Mouse (Mus musculus): ENCODE measurements around the gene Atp1a2. TPM values are rescaled to one million over a fixed set of nuclear protein-coding genes. Genes with fewer than 3 reads are reported as not detected.

Atp1a2 gene
- total and polyA plus RNA-seq, 3 experiments = 0.07 to 0.23 (median 0.13) TPM

DNA sequence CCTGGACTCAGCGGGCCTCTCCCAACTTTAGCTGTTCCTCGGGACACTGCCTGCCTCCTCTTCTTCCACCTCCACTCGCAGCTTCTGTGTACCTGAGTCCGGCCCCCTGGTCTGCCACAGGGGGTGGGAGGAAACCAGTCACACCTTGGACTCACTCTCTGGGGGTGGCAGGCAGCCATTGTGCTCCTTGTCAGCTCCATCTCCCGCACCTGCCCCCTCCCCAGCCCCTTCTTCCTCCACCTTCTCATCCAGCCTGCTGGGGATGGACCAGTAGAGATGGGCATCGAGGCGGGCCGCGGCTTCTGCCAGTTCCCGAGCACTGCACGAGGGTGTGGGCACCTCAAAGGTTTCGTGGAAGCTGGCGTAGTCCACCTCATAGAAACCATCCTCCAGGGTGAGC lies 24.9 kb upstream of the Atp1a2 start:
- Histone ChIP-seq H3K36me3 (replicated peaks in 1 of 2; ENCODE audit: control insufficient read depth in 1 of 2, insufficient read depth in 1 of 2, low read length in 1 of 2) (peaks cover 9 to 43% of the 10 kb centered on the region in 2 experiments), H3K27me3 (replicated peaks) (peaks cover 4% of the 10 kb centered on the region), H3K4me1 (ENCODE audit: control insufficient read depth in 1 of 2, insufficient read depth in 2 of 2) (no peaks in the 10 kb centered on the region; a peak in 1 of 4 replicates), H3K4me2 (ENCODE audit: insufficient read depth, low read depth, poor library complexity, severe bottlenecking) (no peak overlapping the region), H3K79me2 (replicated peaks; ENCODE audit: control insufficient read depth, extremely low read depth, insufficient read depth, poor library complexity, severe bottlenecking) (no peaks in the 10 kb centered on the region), H3K27ac (ENCODE audit: insufficient read depth, low read depth) (no peak overlapping the region), H3K9ac (ENCODE audit: insufficient read depth, low read depth) (no peak overlapping the region), H3K4me3 (replicated peaks in 1 of 3; ENCODE audit: low read depth in 2 of 3, low read length in 2 of 3, poor library complexity in 1 of 3) (no peak overlapping the region), H3K9me3 (replicated peaks; ENCODE audit: low read length) (peaks cover 10% of the 10 kb centered on the region)
- dilution Hi-C loops (cut with MboI; ENCODE audit: extremely low pct_ligation_motif_present, extremely low pct_unique_long_range_greater_than_20kb, low sequenced_read_pairs) (no loop called here), in situ Hi-C loops (cut with MboI; ENCODE audit: low pct_ligation_motif_present, low pct_unique_long_range_greater_than_20kb, low sequenced_read_pairs) (loop anchor here (25.0 kb wide), 2 partner anchors 285 to 510 kb away; partner anchors contain the start of gene Vangl2)
- TF ChIP-seq RCOR1 (conservative IDR thresholded peaks at IDR 0.05; ENCODE audit: low read depth, low read length) (no peak), MYC (IDR thresholded peaks at IDR 0.05; ENCODE audit: low read depth, low read length) (no peak), ETS1 (conservative IDR thresholded peaks at IDR 0.05; ENCODE audit: low read depth, low read length) (no peak), POLR2AphosphoS2 (IDR thresholded peaks at IDR 0.05; ENCODE audit: low read depth, low read length) (no peak), GABPA (IDR thresholded peaks at IDR 0.05; ENCODE audit: insufficient replicate concordance, low read depth, low read length) (no peak), ZKSCAN1 (IDR thresholded peaks at IDR 0.05; ENCODE audit: borderline replicate concordance, low read depth, low read length) (no peak), BHLHE40 (IDR thresholded peaks at IDR 0.05; ENCODE audit: low read depth, low read length) (no peak), USF1 (IDR thresholded peaks at IDR 0.05; ENCODE audit: low read depth, low read length) (no peak)
- no peak for DNase-seq (ENCODE audit: extremely low read depth)

GRCm38 (mm10) chr1:172319921-172320411 lies 22.1 kb upstream of the Atp1a2 start:
- no peak overlapping the region for H3K9ac ChIP-seq (ENCODE audit: insufficient read depth, low read depth)
- no peaks in the 10 kb centered on the region for H3K79me2 ChIP-seq (replicated peaks; ENCODE audit: control insufficient read depth, extremely low read depth, insufficient read depth, poor library complexity, severe bottlenecking)
- H3K4me3 ChIP-seq (replicated peaks in 1 of 3; ENCODE audit: low read depth in 2 of 3, low read length in 2 of 3, poor library complexity in 1 of 3) = no peak overlapping the region
- no peak for TF ChIP-seq POLR2AphosphoS2 (IDR thresholded peaks at IDR 0.05; ENCODE audit: low read depth, low read length)
- no peak for TF ChIP-seq RCOR1 (conservative IDR thresholded peaks at IDR 0.05; ENCODE audit: low read depth, low read length)
- peaks cover 15 to 51% of the 10 kb centered on the region in 2 experiments for H3K36me3 ChIP-seq (replicated peaks in 1 of 2; ENCODE audit: control insufficient read depth in 1 of 2, insufficient read depth in 1 of 2, low read length in 1 of 2)
- in situ Hi-C loops (cut with MboI; ENCODE audit: low pct_ligation_motif_present, low pct_unique_long_range_greater_than_20kb, low sequenced_read_pairs) (loop anchor here (25.0 kb wide), 2 partner anchors 283 to 508 kb away; partner anchors contain the start of gene Vangl2), dilution Hi-C loops (cut with MboI; ENCODE audit: extremely low pct_ligation_motif_present, extremely low pct_unique_long_range_greater_than_20kb, low sequenced_read_pairs) (no loop called here)
- no peak for DNase-seq (ENCODE audit: extremely low read depth)
- peaks cover 0 to 11% of the 10 kb centered on the region in 2 experiments; a peak in 2 of 4 replicates for H3K4me1 ChIP-seq (ENCODE audit: control insufficient read depth in 1 of 2, insufficient read depth in 2 of 2)
- H3K9me3 ChIP-seq (replicated peaks; ENCODE audit: low read length) = no peaks in the 10 kb centered on the region
- H3K4me2 ChIP-seq (ENCODE audit: insufficient read depth, low read depth, poor library complexity, severe bottlenecking) = no peak overlapping the region
- no peaks in the 10 kb centered on the region for H3K27me3 ChIP-seq (replicated peaks)
- no peak overlapping the region for H3K27ac ChIP-seq (ENCODE audit: insufficient read depth, low read depth)

GRCm38 (mm10) chr1:172319346-172319745 lies 21.5 kb upstream of the Atp1a2 start:
- Histone ChIP-seq H3K9ac (ENCODE audit: insufficient read depth, low read depth) (no peak overlapping the region), H3K79me2 (replicated peaks; ENCODE audit: control insufficient read depth, extremely low read depth, insufficient read depth, poor library complexity, severe bottlenecking) (no peaks in the 10 kb centered on the region), H3K9me3 (replicated peaks; ENCODE audit: low read length) (no peaks in the 10 kb centered on the region), H3K27me3 (replicated peaks) (no peaks in the 10 kb centered on the region), H3K4me1 (ENCODE audit: control insufficient read depth in 1 of 2, insufficient read depth in 2 of 2) (peaks cover 0 to 16% of the 10 kb centered on the region in 2 experiments; a peak in 2 of 4 replicates), H3K4me2 (ENCODE audit: insufficient read depth, low read depth, poor library complexity, severe bottlenecking) (no peak overlapping the region), H3K36me3 (replicated peaks in 1 of 2; ENCODE audit: control insufficient read depth in 1 of 2, insufficient read depth in 1 of 2, low read length in 1 of 2) (peaks cover 15 to 51% of the 10 kb centered on the region in 2 experiments), H3K4me3 (replicated peaks in 1 of 3; ENCODE audit: low read depth in 2 of 3, low read length in 2 of 3, poor library complexity in 1 of 3) (no peak overlapping the region), H3K27ac (ENCODE audit: insufficient read depth, low read depth) (no peak overlapping the region)
- dilution Hi-C loops (cut with MboI; ENCODE audit: extremely low pct_ligation_motif_present, extremely low pct_unique_long_range_greater_than_20kb, low sequenced_read_pairs) (no loop called here), in situ Hi-C loops (cut with MboI; ENCODE audit: low pct_ligation_motif_present, low pct_unique_long_range_greater_than_20kb, low sequenced_read_pairs) (loop anchor here (25.0 kb wide), 2 partner anchors 282 to 507 kb away; partner anchors contain the start of gene Vangl2)
- no peak for DNase-seq (ENCODE audit: extremely low read depth)
- TF ChIP-seq MYC (IDR thresholded peaks at IDR 0.05; ENCODE audit: low read depth, low read length) = no peak
- TF ChIP-seq RCOR1 (conservative IDR thresholded peaks at IDR 0.05; ENCODE audit: low read depth, low read length) = no peak
- TF ChIP-seq BHLHE40 (IDR thresholded peaks at IDR 0.05; ENCODE audit: low read depth, low read length) = no peak
- TF ChIP-seq CHD1 (IDR thresholded peaks at IDR 0.05; ENCODE audit: low read depth, low read length) = no peak
- no peak for TF ChIP-seq TCF12 (IDR thresholded peaks at IDR 0.05; ENCODE audit: low read depth, low read length)
- TF ChIP-seq ETS1 (conservative IDR thresholded peaks at IDR 0.05; ENCODE audit: low read depth, low read length) = no peak
- no peak for TF ChIP-seq ZKSCAN1 (IDR thresholded peaks at IDR 0.05; ENCODE audit: borderline replicate concordance, low read depth, low read length)
- TF ChIP-seq MXI1 (IDR thresholded peaks at IDR 0.05; ENCODE audit: low read depth, low read length) = no peak
- no peak for TF ChIP-seq JUND (conservative IDR thresholded peaks at IDR 0.05; ENCODE audit: low read depth, low read length)
- no peak for TF ChIP-seq MAZ (IDR thresholded peaks at IDR 0.05; ENCODE audit: low read depth, low read length)
- TF ChIP-seq CTCF (conservative IDR thresholded peaks at IDR 0.05 in 1 of 2, IDR thresholded peaks at IDR 0.05 in 1 of 2; ENCODE audit: low read depth in 2 of 2, low read length in 2 of 2) = no peak
- TF ChIP-seq IRF4 (IDR thresholded peaks at IDR 0.05; ENCODE audit: low read depth, low read length) = no peak
- no peak for TF ChIP-seq TBP (conservative IDR thresholded peaks at IDR 0.05; ENCODE audit: low read depth, low read length)
- TF ChIP-seq HCFC1 (IDR thresholded peaks at IDR 0.05; ENCODE audit: low read depth, low read length) = no peak
- no peak for TF ChIP-seq USF2 (conservative IDR thresholded peaks at IDR 0.05; ENCODE audit: low read depth, low read length)
- no peak for TF ChIP-seq JUN (IDR thresholded peaks at IDR 0.05; ENCODE audit: insufficient read depth, low read depth, low read length)
- no peak for TF ChIP-seq NELFE (IDR thresholded peaks at IDR 0.05; ENCODE audit: low read depth, low read length)
- TF ChIP-seq SMC3 (IDR thresholded peaks at IDR 0.05; ENCODE audit: low read depth, low read length) = no peak
- no peak for TF ChIP-seq PAX5 (IDR thresholded peaks at IDR 0.05; ENCODE audit: low read length)
- no peak for TF ChIP-seq CHD2 (IDR thresholded peaks at IDR 0.05; ENCODE audit: low read length)

All from CH12.LX (cell line).